Mouse (Mus musculus): Measurements from ENCODE around the gene Tctex1d4. TPM values are rescaled to one million over a fixed set of nuclear protein-coding genes. Genes with fewer than 3 reads are reported as not detected.

Tctex1d4 gene
- polyA plus RNA-seq, 1 experiment from 2014 or later = 0.60 TPM

DNA sequence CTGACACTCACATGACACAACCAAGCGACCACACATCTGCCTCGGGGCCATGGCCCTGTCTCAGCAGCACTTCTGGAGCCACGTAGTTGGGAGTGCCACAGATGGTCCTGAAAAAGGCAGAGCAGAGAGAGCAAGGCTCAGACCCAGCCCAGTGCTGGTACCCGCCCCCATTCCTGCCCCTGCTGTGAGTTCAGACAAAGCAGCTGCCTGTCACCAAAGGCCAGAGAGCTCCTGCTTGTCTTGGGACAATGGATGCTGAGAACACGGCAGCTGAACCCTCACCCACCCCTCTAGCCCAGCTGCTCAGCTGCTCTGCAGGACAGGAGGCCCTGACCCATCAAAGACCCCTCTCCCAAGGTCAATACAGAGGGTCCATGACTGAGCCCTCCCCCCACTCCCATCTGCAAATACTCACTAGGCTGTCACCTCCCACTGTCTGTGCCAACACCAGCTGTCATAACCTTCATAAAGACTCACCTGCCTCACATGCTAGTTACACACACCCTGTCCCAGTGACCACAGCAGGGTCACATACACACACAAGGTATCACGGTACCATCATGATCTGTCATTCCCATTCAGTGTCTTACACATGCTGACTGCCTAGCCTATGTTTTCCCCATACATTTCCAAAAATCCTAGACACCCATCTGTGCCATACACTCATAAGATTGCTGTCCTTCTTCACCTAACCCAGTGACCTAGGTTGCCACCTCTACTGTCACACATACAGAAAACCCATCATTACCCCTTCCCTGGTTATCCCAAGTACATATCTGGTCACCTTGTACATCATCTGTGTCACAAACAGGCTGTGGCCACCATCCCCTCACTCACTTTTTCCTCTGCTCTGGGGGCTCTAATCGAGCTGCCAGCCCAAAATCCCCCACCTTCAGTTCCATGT lies 5.5 kb downstream of the Tctex1d4 start:
- DNase-seq (ENCODE audit: low spot score) (peak; percentile 81), ATAC-seq (ENCODE audit: low FRiP score) (peak; percentile 84)
- peaks cover 13% of the 10 kb centered on the region for H3K36me3 ChIP-seq (ENCODE audit: control insufficient read depth, insufficient read depth, low read length)
- peak overlapping the region; percentile 92 for H3K4me2 ChIP-seq (replicated peaks; ENCODE audit: low read depth, low read length)
- H3K9ac ChIP-seq (ENCODE audit: low read depth, low read length) = peak overlapping the region; percentile 87
- peak overlapping the region; percentile 67 for H3K4me3 ChIP-seq (ENCODE audit: low read depth, low read length)
- peak overlapping the region; percentile 85 for H3K27ac ChIP-seq (ENCODE audit: low read depth, low read length)
- H3K27me3 ChIP-seq (ENCODE audit: control insufficient read depth, insufficient read depth, low read length) = no peaks in the 10 kb centered on the region; the same call in 1 of the 2 replicates
- 5% methylated on average over 7 of the region's 7 CpGs for WGBS
- H3K4me1 ChIP-seq (replicated peaks; ENCODE audit: control insufficient read depth, insufficient read depth, low read length) = peaks cover 20% of the 10 kb centered on the region
- H3K9me3 ChIP-seq (ENCODE audit: control insufficient read depth, low read length) = no peaks in the 10 kb centered on the region

DNA sequence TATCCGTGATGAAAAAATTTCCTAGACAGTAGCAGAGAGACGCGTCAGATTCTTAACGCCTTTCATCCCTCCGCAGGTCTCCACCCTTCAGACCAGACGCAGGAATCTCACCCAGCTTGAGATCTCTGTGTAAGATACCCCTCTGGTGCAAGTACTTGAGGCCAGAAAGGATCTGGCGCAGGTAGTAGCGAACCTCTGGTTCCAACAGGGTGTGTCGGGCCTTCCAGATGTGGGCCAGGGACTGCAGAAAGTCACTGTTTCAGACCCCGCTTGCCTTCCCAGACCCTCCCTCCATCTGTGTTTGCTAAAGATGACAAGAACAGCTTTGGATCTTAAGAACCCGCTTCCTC lies 6.2 kb downstream of the Tctex1d4 start:
- Histone ChIP-seq H3K4me3 (ENCODE audit: low read depth, low read length) (peak overlapping the region; percentile 67), H3K9ac (ENCODE audit: low read depth, low read length) (peak overlapping the region; percentile 87), H3K36me3 (ENCODE audit: control insufficient read depth, insufficient read depth, low read length) (peaks cover 13% of the 10 kb centered on the region), H3K4me1 (replicated peaks; ENCODE audit: control insufficient read depth, insufficient read depth, low read length) (peaks cover 20% of the 10 kb centered on the region), H3K9me3 (ENCODE audit: control insufficient read depth, low read length) (no peaks in the 10 kb centered on the region), H3K27me3 (ENCODE audit: control insufficient read depth, insufficient read depth, low read length) (no peaks in the 10 kb centered on the region; the same call in 1 of the 2 replicates), H3K4me2 (replicated peaks; ENCODE audit: low read depth, low read length) (peak overlapping the region; percentile 92), H3K27ac (ENCODE audit: low read depth, low read length) (peak overlapping the region; percentile 85)
- no peak for DNase-seq (ENCODE audit: low spot score)
- WGBS = 4% methylated on average over 11 of the region's 11 CpGs
- ATAC-seq (ENCODE audit: low FRiP score) = no peak

DNA sequence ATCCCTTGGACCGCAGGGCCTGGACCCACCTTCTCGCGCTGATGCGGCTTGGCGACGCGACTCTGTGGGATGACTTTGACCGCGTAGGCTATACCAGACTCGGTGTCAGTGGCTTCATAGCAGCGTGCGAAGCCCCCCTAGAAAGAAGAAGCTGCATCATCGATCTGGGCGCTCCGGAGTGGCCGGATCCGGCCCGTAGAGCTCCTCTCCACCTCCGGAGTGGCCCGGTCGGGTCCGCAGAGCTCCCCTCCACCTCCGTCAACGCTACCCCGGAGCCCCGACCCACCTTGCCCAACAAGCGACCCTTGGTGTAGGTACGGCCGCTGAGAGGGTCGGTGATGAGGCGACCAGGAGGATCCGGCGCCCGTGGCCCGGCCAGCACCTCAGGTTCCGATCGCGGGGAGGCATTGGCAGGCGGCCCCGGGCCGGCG lies 6.8 kb downstream of the Tctex1d4 start:
- peak overlapping the region; percentile 85 for H3K27ac ChIP-seq (ENCODE audit: low read depth, low read length)
- peak overlapping the region; percentile 92 for H3K4me2 ChIP-seq (replicated peaks; ENCODE audit: low read depth, low read length)
- 0% methylated on average over 31 of the region's 42 CpGs for WGBS
- DNase-seq (ENCODE audit: low spot score) (peak; percentile 62), ATAC-seq (ENCODE audit: low FRiP score) (peak; percentile 48)
- no peaks in the 10 kb centered on the region; the same call in 1 of the 2 replicates for H3K27me3 ChIP-seq (ENCODE audit: control insufficient read depth, insufficient read depth, low read length)
- H3K9me3 ChIP-seq (ENCODE audit: control insufficient read depth, low read length) = no peaks in the 10 kb centered on the region
- peaks cover 20% of the 10 kb centered on the region for H3K4me1 ChIP-seq (replicated peaks; ENCODE audit: control insufficient read depth, insufficient read depth, low read length)
- peak overlapping the region; percentile 67 for H3K4me3 ChIP-seq (ENCODE audit: low read depth, low read length)
- peak overlapping the region; percentile 87 for H3K9ac ChIP-seq (ENCODE audit: low read depth, low read length)
- H3K36me3 ChIP-seq (ENCODE audit: control insufficient read depth, insufficient read depth, low read length) = peaks cover 10% of the 10 kb centered on the region

GRCm38 (mm10) chr4:117133817-117134600 lies 7.4 kb downstream of the Tctex1d4 start, which contains the start of gene Plk3:
TSS of gene Plk3 (minus strand) at chr4:117133963.
- Histone ChIP-seq H3K4me3 (ENCODE audit: low read depth, low read length) (peak within 1 kb of the TSS; percentile 67), H3K36me3 (ENCODE audit: control insufficient read depth, insufficient read depth, low read length) (peaks cover 4% of the 10 kb centered on the region; the same call in 1 of the 2 replicates), H3K4me2 (replicated peaks; ENCODE audit: low read depth, low read length) (peak within 1 kb of the TSS; percentile 92), H3K27ac (ENCODE audit: low read depth, low read length) (peak within 1 kb of the TSS; percentile 85), H3K9me3 (ENCODE audit: control insufficient read depth, low read length) (no peaks in the 10 kb centered on the region), H3K4me1 (replicated peaks; ENCODE audit: control insufficient read depth, insufficient read depth, low read length) (peaks cover 20% of the 10 kb centered on the region), H3K27me3 (ENCODE audit: control insufficient read depth, insufficient read depth, low read length) (no peaks in the 10 kb centered on the region; the same call in 1 of the 2 replicates), H3K9ac (ENCODE audit: low read depth, low read length) (peak within 1 kb of the TSS; percentile 87)
- ATAC-seq (ENCODE audit: low FRiP score) = peak; percentile 76
- DNase-seq (ENCODE audit: low spot score) = peak; percentile 98
- 2% methylated on average over 43 of the region's 48 CpGs for WGBS

GRCm38 (mm10) chr4:117134601-117134995 lies 8.0 kb downstream of the Tctex1d4 start:
- no peak for ATAC-seq (ENCODE audit: low FRiP score)
- Histone ChIP-seq H3K9me3 (ENCODE audit: control insufficient read depth, low read length) (no peaks in the 10 kb centered on the region), H3K4me1 (replicated peaks; ENCODE audit: control insufficient read depth, insufficient read depth, low read length) (peaks cover 20% of the 10 kb centered on the region), H3K27me3 (ENCODE audit: control insufficient read depth, insufficient read depth, low read length) (no peaks in the 10 kb centered on the region; the same call in 1 of the 2 replicates), H3K36me3 (ENCODE audit: control insufficient read depth, insufficient read depth, low read length) (peaks cover 4% of the 10 kb centered on the region; the same call in 1 of the 2 replicates), H3K27ac (ENCODE audit: low read depth, low read length) (no peak overlapping the region), H3K4me2 (replicated peaks; ENCODE audit: low read depth, low read length) (no peak overlapping the region), H3K9ac (ENCODE audit: low read depth, low read length) (peak overlapping the region; percentile 37; the same call in 1 of the 2 replicates), H3K4me3 (ENCODE audit: low read depth, low read length) (no peak overlapping the region)
- no peak for DNase-seq (ENCODE audit: low spot score)
- 37% methylated on average over 2 of the region's 2 CpGs for whole genome bisulfite sequencing

DNA sequence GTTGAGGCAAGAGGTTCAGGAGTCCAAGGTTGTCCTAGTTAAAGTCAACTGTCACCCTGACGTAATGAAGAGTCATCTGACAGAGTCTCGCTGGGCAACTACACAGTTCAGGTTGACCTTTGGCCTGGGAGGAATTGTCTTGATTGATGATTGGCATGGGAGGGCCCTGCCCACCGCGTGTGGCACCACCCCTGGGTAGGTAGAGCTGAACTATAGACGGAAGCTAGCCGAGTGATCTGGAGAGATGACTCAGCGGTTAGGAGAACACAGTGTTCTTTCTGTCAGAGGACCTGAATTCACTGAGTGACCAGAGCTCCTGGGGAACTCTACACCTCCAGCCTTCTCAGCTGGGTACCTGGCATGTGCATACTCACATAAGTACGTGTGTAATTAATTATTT lies 9.4 kb downstream of the Tctex1d4 start:
- Histone ChIP-seq H3K36me3 (ENCODE audit: control insufficient read depth, insufficient read depth, low read length) (no peaks in the 10 kb centered on the region), H3K27ac (ENCODE audit: low read depth, low read length) (no peak overlapping the region), H3K4me1 (replicated peaks; ENCODE audit: control insufficient read depth, insufficient read depth, low read length) (peaks cover 15% of the 10 kb centered on the region), H3K9ac (ENCODE audit: low read depth, low read length) (no peak overlapping the region), H3K9me3 (ENCODE audit: control insufficient read depth, low read length) (no peaks in the 10 kb centered on the region), H3K4me3 (ENCODE audit: low read depth, low read length) (no peak overlapping the region), H3K27me3 (ENCODE audit: control insufficient read depth, insufficient read depth, low read length) (no peaks in the 10 kb centered on the region; the same call in 1 of the 2 replicates), H3K4me2 (replicated peaks; ENCODE audit: low read depth, low read length) (no peak overlapping the region)
- no peak for ATAC-seq (ENCODE audit: low FRiP score)
- 18% methylated on average over 8 of the region's 8 CpGs for WGBS
- DNase-seq (ENCODE audit: low spot score) = no peak

GRCm38 (mm10) chr4:117138295-117139216 lies 12.0 kb downstream of the Tctex1d4 start:
- WGBS = 72% methylated on average over 15 of the region's 17 CpGs
- H3K27ac ChIP-seq (ENCODE audit: low read depth, low read length) = no peak overlapping the region
- no peak overlapping the region for H3K9ac ChIP-seq (ENCODE audit: low read depth, low read length)
- H3K27me3 ChIP-seq (ENCODE audit: control insufficient read depth, insufficient read depth, low read length) = no peaks in the 10 kb centered on the region
- H3K4me3 ChIP-seq (ENCODE audit: low read depth, low read length) = no peak overlapping the region
- peaks cover 3% of the 10 kb centered on the region; the same call in 1 of the 2 replicates for H3K4me1 ChIP-seq (replicated peaks; ENCODE audit: control insufficient read depth, insufficient read depth, low read length)
- H3K4me2 ChIP-seq (replicated peaks; ENCODE audit: low read depth, low read length) = no peak overlapping the region
- no peaks in the 10 kb centered on the region for H3K9me3 ChIP-seq (ENCODE audit: control insufficient read depth, low read length)
- H3K36me3 ChIP-seq (ENCODE audit: control insufficient read depth, insufficient read depth, low read length) = no peaks in the 10 kb centered on the region
- no peak for ATAC-seq (ENCODE audit: low FRiP score)
- no peak for DNase-seq (ENCODE audit: low spot score)

- Histone ChIP-seq H3K4me2 (replicated peaks; ENCODE audit: low read depth, low read length) (no peak overlapping the region), H3K4me3 (ENCODE audit: low read depth, low read length) (no peak overlapping the region), H3K4me1 (replicated peaks; ENCODE audit: control insufficient read depth, insufficient read depth, low read length) (peaks cover 2% of the 10 kb centered on the region; the same call in 1 of the 2 replicates), H3K9me3 (ENCODE audit: control insufficient read depth, low read length) (no peaks in the 10 kb centered on the region), H3K27me3 (ENCODE audit: control insufficient read depth, insufficient read depth, low read length) (no peaks in the 10 kb centered on the region), H3K27ac (ENCODE audit: low read depth, low read length) (no peak overlapping the region), H3K9ac (ENCODE audit: low read depth, low read length) (no peak overlapping the region), H3K36me3 (ENCODE audit: control insufficient read depth, insufficient read depth, low read length) (no peaks in the 10 kb centered on the region)
- ATAC-seq (ENCODE audit: low FRiP score) = no peak
- 0% methylated on average over 2 of the region's 2 CpGs for WGBS
- DNase-seq (ENCODE audit: low spot score) = peak; percentile 54
Observed at GRCm38 (mm10) chr4:117139217-117139612, 12.6 kb downstream of the Tctex1d4 start.
